Mouse (Mus musculus): ENCODE data around the gene Cmpk1.

Cmpk1 gene

DNA sequence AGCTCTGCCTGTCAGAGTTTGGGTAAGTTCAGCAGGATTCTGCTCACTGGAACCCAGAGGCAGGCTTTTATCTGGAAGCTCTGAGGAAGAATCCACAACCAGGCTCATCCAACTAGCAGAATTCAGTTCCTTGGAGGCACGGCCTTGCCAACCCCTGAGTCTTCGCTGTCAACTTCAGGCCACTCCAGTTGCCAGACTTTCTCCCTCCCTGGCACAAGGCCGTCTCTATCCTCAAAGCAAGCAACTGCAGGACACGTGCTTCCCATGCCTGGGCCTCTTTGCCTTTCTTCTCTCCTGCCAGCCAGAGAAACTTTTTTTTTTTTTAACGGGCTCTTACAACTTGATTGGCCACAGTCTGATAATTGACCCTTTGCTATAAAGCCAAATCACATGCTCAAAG lies 42.0 kb downstream of the Cmpk1 start:
- no peak for DNase-seq (ENCODE audit: low read depth, low spot score)

DNA sequence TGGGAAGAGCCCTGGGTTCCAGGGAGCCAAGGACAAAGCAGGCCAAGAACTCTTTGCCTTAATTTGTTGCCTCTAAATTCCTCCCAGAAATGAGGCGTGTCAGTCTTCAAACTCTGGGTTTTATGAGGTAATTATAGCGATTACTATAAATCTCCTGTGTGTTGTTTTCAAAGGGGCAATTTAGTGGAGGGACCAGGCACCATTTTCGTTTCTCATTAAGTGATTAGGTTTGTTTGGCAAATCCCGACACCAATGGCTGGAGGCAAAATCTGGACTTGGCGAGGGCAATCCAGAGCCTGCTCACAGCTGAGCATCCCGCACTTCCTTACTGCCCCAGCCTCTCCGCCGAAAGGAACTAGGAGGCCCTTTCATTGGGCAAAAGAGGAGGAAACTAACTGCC lies 44.5 kb downstream of the Cmpk1 start:
- no peak for DNase-seq (ENCODE audit: low read depth, low spot score)

GRCm38 (mm10) chr4:114942112-114942511 lies 44.9 kb downstream of the Cmpk1 start:
- no peak for DNase-seq (ENCODE audit: low read depth, low spot score)

GRCm38 (mm10) chr4:114941311-114941710 lies 45.7 kb downstream of the Cmpk1 start:
- no peak for DNase-seq (ENCODE audit: low read depth, low spot score)

- DNase-seq (ENCODE audit: low read depth, low spot score), result no peak
Observed at GRCm38 (mm10) chr4:114938248-114938647, 48.8 kb downstream of the Cmpk1 start.

- DNase-seq (ENCODE audit: low read depth, low spot score), result no peak
Observed at GRCm38 (mm10) chr4:114937459-114938047, 49.5 kb downstream of the Cmpk1 start.

DNA sequence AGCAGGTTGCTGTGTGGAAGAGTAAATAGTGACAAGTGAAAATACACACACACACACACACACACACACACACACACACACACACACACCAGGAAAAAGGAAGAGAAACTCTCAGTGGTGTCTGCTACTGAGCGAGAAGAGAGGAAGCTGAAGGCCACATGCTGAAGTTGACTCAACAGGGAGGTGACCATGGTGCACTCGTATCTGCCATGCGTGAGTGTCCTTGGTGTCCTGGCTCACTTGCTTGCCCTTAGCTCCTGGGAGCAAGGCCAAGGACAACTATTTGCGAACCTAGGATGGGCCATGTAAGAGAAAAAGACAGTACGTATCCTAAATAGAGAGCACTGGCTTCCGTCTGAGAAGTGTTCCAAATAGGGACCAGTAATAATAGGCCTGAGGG lies 52.9 kb downstream of the Cmpk1 start:
- peak; percentile 74 for DNase-seq (ENCODE audit: low read depth, low spot score)

GRCm38 (mm10) chr4:114932747-114933146 lies 54.3 kb downstream of the Cmpk1 start:
- DNase-seq (ENCODE audit: low read depth, low spot score), result no peak

GRCm38 (mm10) chr4:114929155-114929554 lies 57.9 kb downstream of the Cmpk1 start:
- no peak for DNase-seq (ENCODE audit: low read depth, low spot score)

- no peak for DNase-seq (ENCODE audit: low read depth, low spot score)
Observed at GRCm38 (mm10) chr4:114925917-114926312, 61.1 kb downstream of the Cmpk1 start, which contains the start of gene Foxe3. Foxe3 (minus strand) TSS chr4:114926013.

DNA sequence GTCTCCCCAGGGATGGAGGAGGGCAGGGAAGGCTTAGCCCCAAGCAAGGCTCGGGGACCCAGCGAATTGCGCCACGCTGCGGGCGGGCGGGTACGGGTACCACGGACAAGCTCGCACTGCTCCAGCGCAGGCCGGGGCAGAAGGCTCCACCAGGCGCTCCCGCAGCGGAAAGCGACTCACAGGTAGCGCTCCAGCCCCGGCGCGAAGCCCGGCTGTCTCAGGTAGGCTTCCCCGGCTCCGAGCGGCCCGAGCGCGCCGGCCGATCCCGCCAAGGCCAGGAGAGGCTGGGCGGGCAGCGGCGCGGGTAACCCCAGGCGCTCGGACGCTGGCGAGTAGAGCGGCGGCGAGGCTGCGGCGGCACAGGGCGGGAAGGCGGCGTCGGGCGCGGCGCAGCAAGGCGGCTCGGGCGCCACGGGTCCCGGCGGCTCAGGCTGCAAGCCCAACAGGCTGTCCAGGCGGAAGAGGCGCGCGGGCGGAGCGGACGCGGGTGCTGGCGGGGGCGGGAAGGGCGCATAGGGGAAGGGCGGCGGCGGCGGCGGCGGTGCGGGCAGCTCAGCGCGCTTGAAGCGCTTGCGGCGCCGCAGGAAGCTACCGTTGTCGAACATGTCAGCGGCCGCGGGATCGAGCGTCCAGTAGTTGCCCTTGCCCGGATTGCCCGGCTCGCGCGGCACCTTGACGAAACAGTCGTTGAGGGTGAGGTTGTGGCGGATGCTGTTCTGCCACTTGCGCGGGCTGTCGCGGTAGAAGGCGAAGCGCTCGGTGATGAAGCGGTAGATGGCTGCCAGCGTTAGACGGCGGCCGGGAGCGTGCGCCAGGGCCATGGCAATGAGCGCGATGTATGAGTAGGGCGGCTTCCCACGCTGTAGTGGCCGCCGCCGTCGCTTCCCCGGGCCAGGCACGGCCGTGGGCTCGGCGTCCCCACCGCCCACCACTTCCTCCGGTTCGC lies 61.8 kb downstream of the Cmpk1 start:
- DNase-seq (ENCODE audit: low read depth, low spot score), result no peak

- DNase-seq (ENCODE audit: low read depth, low spot score), result peak; percentile 67
Observed at GRCm38 (mm10) chr4:114917091-114917490, 70.0 kb downstream of the Cmpk1 start.

DNA sequence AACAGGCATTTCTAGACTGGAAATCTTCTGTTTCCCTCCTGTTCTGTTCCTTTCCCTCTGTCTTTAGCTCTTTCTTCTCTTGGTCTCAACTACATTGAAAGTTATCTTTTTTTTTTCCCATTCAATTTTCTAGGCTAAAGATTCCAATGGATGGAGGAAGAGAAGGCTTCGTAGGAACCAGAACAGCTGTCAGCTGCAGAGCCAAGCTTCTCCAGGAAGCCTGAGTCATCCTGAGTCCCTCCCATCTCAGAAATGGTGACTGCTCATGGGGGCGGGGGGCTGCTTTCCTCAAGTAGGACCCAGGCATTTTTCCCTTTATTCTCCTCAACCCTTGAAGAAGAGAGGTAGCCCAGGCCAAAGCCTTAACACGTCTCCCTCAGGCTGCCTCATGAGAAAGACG lies 71.0 kb downstream of the Cmpk1 start:
- no peak for DNase-seq (ENCODE audit: low read depth, low spot score)

DNA sequence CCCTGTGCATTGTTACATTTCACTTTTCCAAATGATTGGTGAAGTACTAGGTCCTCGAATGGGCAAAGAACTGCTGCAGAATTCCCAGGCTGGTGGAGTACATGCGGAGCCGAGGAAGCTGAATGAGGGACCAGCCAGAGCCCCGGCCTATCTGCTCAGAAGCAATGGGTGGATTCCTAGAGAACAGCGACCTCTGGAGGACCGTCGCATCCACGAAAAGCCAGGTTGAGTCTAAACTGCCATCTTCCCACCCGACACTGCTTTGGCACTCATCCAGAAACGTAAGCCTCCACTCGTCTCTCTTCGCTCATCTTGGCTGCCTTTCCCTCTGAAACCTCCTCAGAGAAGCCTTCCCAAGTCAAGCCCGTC lies 73.5 kb downstream of the Cmpk1 start:
- DNase-seq (ENCODE audit: low read depth, low spot score), result no peak

DNA sequence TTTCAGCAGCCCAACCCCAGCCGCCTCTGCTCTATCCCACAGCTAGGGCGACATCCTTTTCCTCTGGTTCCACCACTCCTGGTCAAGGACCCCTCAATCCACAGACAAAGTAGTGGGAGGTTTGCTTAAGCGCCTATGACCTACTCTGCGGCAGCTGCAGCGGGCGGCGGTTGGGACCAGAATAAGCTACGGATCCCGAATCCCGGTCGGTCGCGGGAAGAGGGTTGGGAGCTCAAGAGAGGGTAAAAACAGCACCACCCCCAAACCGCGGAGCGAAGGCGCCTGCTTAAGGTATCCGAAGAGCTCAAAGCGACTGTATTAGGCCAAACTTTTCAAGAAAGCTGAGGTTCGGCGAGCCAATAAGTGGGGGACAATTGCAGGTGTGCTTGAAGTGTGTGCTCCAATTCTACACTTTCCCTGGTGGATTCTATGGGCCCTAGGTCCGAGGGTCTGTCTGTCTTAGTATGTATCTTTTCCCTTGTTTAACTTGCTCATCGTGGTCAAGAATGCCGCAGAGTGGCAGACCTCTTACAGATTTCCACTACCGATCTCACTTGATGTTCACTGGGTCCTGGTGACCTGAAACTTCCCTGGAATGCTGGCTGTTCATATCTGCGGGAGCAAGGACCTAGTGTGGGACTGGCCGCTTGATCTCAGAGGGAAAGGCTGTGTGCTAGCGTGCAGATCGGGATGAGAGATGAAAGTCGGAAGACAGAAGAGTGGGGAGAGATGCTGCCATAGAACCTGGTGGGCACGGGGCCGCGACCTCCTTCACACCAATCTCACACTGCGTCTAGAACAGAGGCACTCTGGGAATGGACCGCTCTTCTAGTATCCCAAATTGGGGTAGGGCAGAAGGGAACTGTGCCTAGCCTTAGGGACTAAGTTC lies 74.1 kb downstream of the Cmpk1 start:
- no peak for DNase-seq (ENCODE audit: low read depth, low spot score)

GRCm38 (mm10) chr4:114909602-114910484 lies 77.2 kb downstream of the Cmpk1 start:
- peak; percentile 87 for DNase-seq (ENCODE audit: low read depth, low spot score)
